Mouse (Mus musculus) liver, adult (tissue): ENCODE data around the gene Bahcc1.

Experiments
- GATA4 ChIP-seq: IDR thresholded peaks from 2 replicates; pipeline ENCODE4 v1.6.1; 2014; ENCODE audit warnings: mild to moderate bottlenecking, low read length; ENCODE audit not compliant: insufficient replicate concordance

Gene Bahcc1

GRCm38 (mm10) chr11:120314721-120315415, 82.1 kb downstream of the Bahcc1 start:
- TF ChIP-seq GATA4, result no peak

DNA sequence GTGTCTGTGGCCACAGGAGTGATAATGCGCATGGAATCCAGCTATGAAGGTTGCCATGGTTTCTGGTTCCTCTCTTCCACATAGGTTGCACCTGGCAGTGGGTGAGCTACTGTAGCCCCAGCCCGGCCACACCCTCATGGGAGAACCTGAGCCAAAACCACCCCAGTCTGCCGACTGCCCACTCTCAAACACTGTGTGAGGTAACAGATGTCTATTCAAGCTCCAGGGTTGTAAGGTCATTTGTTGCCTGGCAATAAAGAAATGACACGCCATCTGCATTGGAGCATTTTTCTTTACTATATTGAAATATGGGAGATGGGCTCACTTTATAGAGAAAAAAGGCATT, 82.6 kb downstream of the Bahcc1 start:
- no peak for TF ChIP-seq GATA4

- TF ChIP-seq GATA4, result peak; percentile 75; the same call in 1 of the 2 replicates
Measured at GRCm38 (mm10) chr11:120315832-120316689, 83.3 kb downstream of the Bahcc1 start.

DNA sequence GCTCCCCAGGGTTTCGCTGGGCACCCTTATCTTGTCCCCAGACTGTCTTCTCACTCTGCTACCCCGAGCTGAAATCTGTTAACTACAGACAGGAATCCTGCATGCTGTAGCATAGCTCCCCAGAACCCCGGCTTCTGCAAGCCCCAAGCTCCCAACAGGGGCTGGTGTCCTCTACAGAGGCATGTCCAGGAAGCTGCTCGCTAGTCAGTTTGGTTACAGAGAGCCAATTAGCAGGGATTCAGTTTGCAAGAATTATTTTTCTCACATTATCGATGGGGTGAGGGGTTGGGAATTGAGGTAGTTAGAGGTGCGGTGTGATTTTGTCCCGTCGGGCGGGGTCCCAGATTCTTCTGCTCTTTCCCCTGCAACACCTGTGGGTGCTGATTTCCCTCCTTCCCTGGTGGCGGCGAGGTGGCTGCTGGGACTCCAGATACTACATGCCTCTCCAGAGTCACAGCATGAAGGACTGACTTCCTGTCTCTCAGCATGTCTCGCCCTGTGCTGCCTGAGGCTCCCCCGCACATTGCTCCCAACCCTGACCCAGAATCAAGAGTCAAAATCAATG, 84.0 kb downstream of the Bahcc1 start:
- no peak for TF ChIP-seq GATA4

- TF ChIP-seq GATA4, result no peak
Measured at GRCm38 (mm10) chr11:120317456-120317855, 84.7 kb downstream of the Bahcc1 start.

GRCm38 (mm10) chr11:120319310-120319709, 86.6 kb downstream of the Bahcc1 start:
- TF ChIP-seq GATA4, result no peak

DNA sequence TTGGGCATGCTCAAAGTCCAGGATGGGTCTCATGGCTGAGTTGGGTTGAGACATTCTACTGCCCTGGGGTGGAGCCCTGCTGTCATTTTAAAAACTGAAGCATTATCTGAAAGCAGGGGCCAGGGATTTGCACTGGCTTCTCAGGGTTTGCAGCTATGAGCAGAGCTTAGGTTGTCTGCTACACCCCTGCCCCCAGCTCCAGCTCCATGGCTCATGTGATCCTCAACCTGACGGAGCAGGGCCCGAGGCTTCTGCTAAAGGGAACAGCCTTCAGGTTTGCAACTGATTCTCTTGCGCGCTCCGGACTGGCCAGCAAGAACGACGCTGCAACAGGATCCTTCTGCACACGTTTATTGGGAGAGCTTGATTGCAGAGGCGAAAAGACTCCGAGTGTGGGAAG, 87.4 kb downstream of the Bahcc1 start:
- no peak for TF ChIP-seq GATA4

- no peak for TF ChIP-seq GATA4
Measured at GRCm38 (mm10) chr11:120335431-120336021, 102.8 kb downstream of the Bahcc1 start.

- no peak for TF ChIP-seq GATA4
Measured at GRCm38 (mm10) chr11:120337447-120337846, 104.7 kb downstream of the Bahcc1 start.

DNA sequence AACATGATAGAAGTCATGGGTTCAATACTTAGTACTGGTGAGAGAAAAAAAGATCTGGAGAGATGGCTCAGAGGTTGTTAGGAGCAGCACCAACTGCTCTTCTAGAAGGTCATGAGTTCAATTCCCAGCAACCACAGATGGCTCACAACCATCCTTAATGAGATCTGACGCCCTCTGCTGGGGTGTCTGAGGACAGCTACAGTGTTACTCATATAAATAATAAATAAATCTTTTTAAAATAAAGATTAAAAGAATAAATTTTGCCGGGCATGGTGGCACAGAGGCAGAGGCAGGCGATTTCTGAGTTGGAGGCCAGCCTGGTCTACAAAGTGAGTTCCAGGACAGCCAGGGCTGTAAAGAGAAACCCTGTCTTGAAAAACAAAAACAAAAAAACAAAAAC, 106.0 kb downstream of the Bahcc1 start:
- no peak for TF ChIP-seq GATA4

- TF ChIP-seq GATA4, result no peak
Measured at GRCm38 (mm10) chr11:120339978-120340513, 107.3 kb downstream of the Bahcc1 start.

GRCm38 (mm10) chr11:120341661-120342060, 108.9 kb downstream of the Bahcc1 start:
- TF ChIP-seq GATA4, result no peak
